Mouse (Mus musculus) MEL (cell line): Measurements from ENCODE around the gene 4930512M02Rik. TPM values are rescaled to one million over a fixed set of nuclear protein-coding genes. Genes with fewer than 3 reads are reported as not detected.
A peak's percentile ranks its signal among the peaks of the same experiment; 100 is the strongest.

Source experiments
- DNase-seq: peaks from one replicate; pipeline ENCODE4 v3.0.0; 2011; ENCODE audit warnings: low read depth, low spot score
- H3K27ac ChIP-seq: 2 replicates; pipeline ENCODE4 v1.5.1; 2012; ENCODE audit warnings: low read depth, mild to moderate bottlenecking, control low read depth, low read length, moderate library complexity; ENCODE audit not compliant: control insufficient read depth
- H3K27me3 ChIP-seq, 2 experiments: fragments of 150-350 bp in 1 of 2; sonication (generic) in 1 of 2; 2 replicates each; pipeline ENCODE4 v1.6.1; 2012; ENCODE audit warnings: low read length in 2 of 2, mild to moderate bottlenecking in 2 of 2, improper control_type of control experiment in 1 of 2, moderate library complexity in 1 of 2; ENCODE audit not compliant: insufficient read depth in 2 of 2, control insufficient read depth in 1 of 2
- H3K36me3 ChIP-seq, 2 experiments: 2 replicates each; pipeline ENCODE4 v1.6.1; 2012 to 2014; ENCODE audit warnings: low read length in 2 of 2, improper control_type of control experiment in 1 of 2, inconsistent platforms in 1 of 2, mild to moderate bottlenecking in 1 of 2; ENCODE audit not compliant: insufficient read depth in 2 of 2, control insufficient read depth in 1 of 2
- H3K4me1 ChIP-seq, 2 experiments: fragments of 150-350 bp in 1 of 2; sonication (generic) in 1 of 2; 2 replicates each; pipeline ENCODE4 v1.6.1; 2012; ENCODE audit warnings: low read length in 2 of 2, improper control_type of control experiment in 1 of 2, mild to moderate bottlenecking in 1 of 2; ENCODE audit not compliant: insufficient read depth in 2 of 2, control insufficient read depth in 1 of 2
- H3K4me3 ChIP-seq, 2 experiments: fragments of 150-350 bp in 1 of 2; sonication (generic) in 1 of 2; 2 replicates each; pipeline ENCODE4 v1.5.1; 2012; ENCODE audit warnings: low read depth in 2 of 2, low read length in 2 of 2, mild to moderate bottlenecking in 2 of 2, moderate library complexity in 2 of 2, control low read depth in 1 of 2, improper control_type of control experiment in 1 of 2; ENCODE audit not compliant: control insufficient read depth in 1 of 2, insufficient read depth in 1 of 2
- H3K79me2 ChIP-seq: 2 replicates; pipeline ENCODE4 v1.6.1; 2012; ENCODE audit warnings: mild to moderate bottlenecking, low read length, moderate library complexity; ENCODE audit not compliant: control insufficient read depth, poor library complexity, insufficient read depth
- H3K9ac ChIP-seq: 2 replicates; pipeline ENCODE4 v1.6.1; 2012; ENCODE audit warnings: low read depth, mild to moderate bottlenecking, control low read depth, low read length, moderate library complexity; ENCODE audit not compliant: control insufficient read depth, poor library complexity, severe bottlenecking
- H3K9me3 ChIP-seq: fragments of 150-350 bp; sonication (generic); replicated peaks from 2 replicates; pipeline ENCODE4 v1.6.1; 2012; ENCODE audit warnings: mild to moderate bottlenecking, low read length, improper control_type of control experiment, moderate library complexity; ENCODE audit not compliant: insufficient read depth
- BHLHE40 ChIP-seq: IDR thresholded peaks from 2 replicates; pipeline ENCODE4 v1.6.1; 2012; ENCODE audit warnings: low read depth, mild to moderate bottlenecking, inconsistent platforms, low read length, improper control_type of control experiment, borderline replicate concordance
- CHD2 ChIP-seq: IDR thresholded peaks from 2 replicates; pipeline ENCODE4 v1.6.1; 2011; ENCODE audit warnings: low read length, improper control_type of control experiment
- ELF1 ChIP-seq: IDR thresholded peaks from 2 replicates; pipeline ENCODE4 v1.6.1; 2014; ENCODE audit warnings: low read depth, mild to moderate bottlenecking, inconsistent platforms, low read length, improper control_type of control experiment, moderate library complexity
- EP300 ChIP-seq, 2 experiments: IDR thresholded peaks; 2 replicates each; pipeline ENCODE4 v1.6.1; 2011; ENCODE audit warnings: improper control_type of control experiment in 2 of 2, low read length in 2 of 2, low read depth in 1 of 2, mild to moderate bottlenecking in 1 of 2
- ETS1 ChIP-seq: IDR thresholded peaks from 2 replicates; pipeline ENCODE4 v1.6.1; 2012; ENCODE audit warnings: low read depth, mild to moderate bottlenecking, inconsistent platforms, low read length, improper control_type of control experiment, moderate library complexity
- GABPA ChIP-seq: IDR thresholded peaks from 2 replicates; pipeline ENCODE4 v1.6.1; 2012; ENCODE audit warnings: low read depth, mild to moderate bottlenecking, inconsistent platforms, low read length, improper control_type of control experiment, moderate library complexity
- GATA1 ChIP-seq: IDR thresholded peaks from 2 replicates; pipeline ENCODE4 v1.6.1; 2011; ENCODE audit warnings: low read depth, low read length, improper control_type of control experiment
- HCFC1 ChIP-seq: IDR thresholded peaks from 2 replicates; pipeline ENCODE4 v1.6.1; 2012; ENCODE audit warnings: low read depth, mild to moderate bottlenecking, inconsistent platforms, low read length, improper control_type of control experiment, moderate library complexity
- JUND ChIP-seq: IDR thresholded peaks from 2 replicates; pipeline ENCODE4 v1.6.1; 2011; ENCODE audit warnings: low read depth, mild to moderate bottlenecking, improper control_type of control experiment, low read length
- KAT2A ChIP-seq: conservative IDR thresholded peaks from 2 replicates; pipeline ENCODE4 v1.6.1; 2012; ENCODE audit warnings: low read depth, low read length, improper control_type of control experiment, inconsistent platforms
- MAFK ChIP-seq: IDR thresholded peaks from 2 replicates; pipeline ENCODE4 v1.6.1; 2011; ENCODE audit warnings: low read depth, mild to moderate bottlenecking, low read length, improper control_type of control experiment, borderline replicate concordance
- MAX ChIP-seq: IDR thresholded peaks from 2 replicates; pipeline ENCODE4 v1.6.1; 2011; ENCODE audit warnings: low read length, improper control_type of control experiment
- MAZ ChIP-seq: IDR thresholded peaks from 2 replicates; pipeline ENCODE4 v1.6.1; 2012; ENCODE audit warnings: low read depth, mild to moderate bottlenecking, inconsistent platforms, low read length, improper control_type of control experiment
- MEF2A ChIP-seq: IDR thresholded peaks from 2 replicates; pipeline ENCODE4 v1.6.1; 2014; ENCODE audit warnings: low read depth, mild to moderate bottlenecking, inconsistent platforms, low read length, improper control_type of control experiment; ENCODE audit not compliant: poor library complexity, insufficient replicate concordance, severe bottlenecking; ENCODE audit errors: extremely low read depth
- MYB ChIP-seq: IDR thresholded peaks from 2 replicates; pipeline ENCODE4 v1.6.1; 2011; ENCODE audit warnings: mild to moderate bottlenecking, low read depth, low read length, improper control_type of control experiment
- MYC ChIP-seq: IDR thresholded peaks from 2 replicates; pipeline ENCODE4 v1.6.1; 2011; ENCODE audit warnings: low read depth, mild to moderate bottlenecking, low read length, improper control_type of control experiment, moderate library complexity
- NELFE ChIP-seq: IDR thresholded peaks from 2 replicates; pipeline ENCODE4 v1.6.1; 2011; ENCODE audit warnings: low read depth, low read length, improper control_type of control experiment
- NRF1 ChIP-seq: IDR thresholded peaks from 2 replicates; pipeline ENCODE4 v1.6.1; 2014; ENCODE audit warnings: low read depth, mild to moderate bottlenecking, inconsistent platforms, low read length, improper control_type of control experiment, moderate library complexity; ENCODE audit not compliant: poor library complexity, insufficient read depth, severe bottlenecking
- POLR2AphosphoS2 ChIP-seq: IDR thresholded peaks from 2 replicates; pipeline ENCODE4 v1.6.1; 2011; ENCODE audit warnings: low read length, improper control_type of control experiment
- POLR2AphosphoS5 ChIP-seq: IDR thresholded peaks from 2 replicates; pipeline ENCODE4 v1.6.1; 2012; ENCODE audit warnings: low read depth, borderline replicate concordance, mild to moderate bottlenecking, inconsistent platforms, low read length, moderate library complexity, mixed read lengths
- RAD21 ChIP-seq: IDR thresholded peaks from 2 replicates; pipeline ENCODE4 v1.6.1; 2011; ENCODE audit warnings: mild to moderate bottlenecking, low read depth, low read length, improper control_type of control experiment
- RCOR1 ChIP-seq: IDR thresholded peaks from 2 replicates; pipeline ENCODE4 v1.6.1; 2012; ENCODE audit warnings: low read depth, mild to moderate bottlenecking, inconsistent platforms, low read length, improper control_type of control experiment
- SIN3A ChIP-seq: IDR thresholded peaks from 2 replicates; pipeline ENCODE4 v1.6.1; 2012; ENCODE audit warnings: low read length, improper control_type of control experiment, inconsistent platforms
- SMC3 ChIP-seq: IDR thresholded peaks from 2 replicates; pipeline ENCODE4 v1.6.1; 2011; ENCODE audit warnings: low read depth, low read length, improper control_type of control experiment
- TAL1 ChIP-seq: IDR thresholded peaks from 2 replicates; pipeline ENCODE4 v1.6.1; 2012; ENCODE audit warnings: mild to moderate bottlenecking, inconsistent platforms, low read length, moderate library complexity, mixed read lengths
- TBP ChIP-seq: IDR thresholded peaks from 2 replicates; pipeline ENCODE4 v1.8.0; 2011; ENCODE audit warnings: low read depth, low read length, improper control_type of control experiment
- TCF12 ChIP-seq: IDR thresholded peaks from 2 replicates; pipeline ENCODE4 v1.6.1; 2014; ENCODE audit warnings: low read depth, mild to moderate bottlenecking, inconsistent platforms, low read length, improper control_type of control experiment, moderate library complexity
- UBTF ChIP-seq: IDR thresholded peaks from 2 replicates; pipeline ENCODE4 v1.6.1; 2012; ENCODE audit warnings: low read depth, mild to moderate bottlenecking, inconsistent platforms, low read length, improper control_type of control experiment, moderate library complexity, borderline replicate concordance; ENCODE audit not compliant: insufficient read depth
- USF1 ChIP-seq: IDR thresholded peaks from 2 replicates; pipeline ENCODE4 v1.6.1; 2014; ENCODE audit warnings: low read depth, mild to moderate bottlenecking, inconsistent platforms, low read length, improper control_type of control experiment, moderate library complexity
- USF2 ChIP-seq, 2 experiments: IDR thresholded peaks; 2 replicates each; pipeline ENCODE4 v1.6.1; 2011 to 2012; ENCODE audit warnings: improper control_type of control experiment in 2 of 2, low read length in 2 of 2, borderline replicate concordance in 1 of 2, inconsistent platforms in 1 of 2, low read depth in 1 of 2, mild to moderate bottlenecking in 1 of 2; ENCODE audit not compliant: insufficient read depth in 1 of 2
- ZKSCAN1 ChIP-seq: IDR thresholded peaks from 2 replicates; pipeline ENCODE4 v1.6.1; 2012; ENCODE audit warnings: low read depth, mild to moderate bottlenecking, inconsistent platforms, low read length, improper control_type of control experiment, moderate library complexity
- ZMIZ1 ChIP-seq: IDR thresholded peaks from 2 replicates; pipeline ENCODE4 v1.6.1; 2012; ENCODE audit warnings: low read depth, mild to moderate bottlenecking, inconsistent platforms, low read length, improper control_type of control experiment, moderate library complexity
- ZNF384 ChIP-seq: IDR thresholded peaks from 2 replicates; pipeline ENCODE4 v1.6.1; 2012; ENCODE audit warnings: low read depth, mild to moderate bottlenecking, inconsistent platforms, low read length, improper control_type of control experiment
- polyA plus RNA-seq, 2 experiments: library from polyadenylated mRNA; stranded (reverse) in 1 of 2; unstranded in 1 of 2; fragments of >175 nt in 1 of 2; fragments of >200 nt in 1 of 2; gene quantifications; 2 replicates each; pipeline versions ENCODE4 v1.2.1 to v1.2.4; 2012; ENCODE audit warnings: low replicate concordance in 2 of 2, low read depth in 1 of 2; ENCODE audit not compliant: insufficient read length in 2 of 2, insufficient read depth in 1 of 2, missing spikeins in 1 of 2
- total RNA-seq: library from RNA; depleted of rRNA; stranded (reverse); fragments of 300-350 nt; gene quantifications from 2 replicates; pipeline ENCODE4 v1.2.3, GENCODE M21; 2012

The 4930512M02Rik gene
- total and polyA plus RNA-seq, 3 experiments, result not detected

- TF ChIP-seq UBTF, result no peak
- TF ChIP-seq ZMIZ1, result no peak
- TF ChIP-seq NRF1, result no peak
- TF ChIP-seq GABPA, result no peak
- TF ChIP-seq NELFE, result peak; percentile 43
- peak; percentile 66; the same call in 1 of the 2 replicates for TF ChIP-seq TBP
- no peak for TF ChIP-seq MEF2A
- TF ChIP-seq MAZ, result no peak
- no peak for TF ChIP-seq MAX
These were observed 53.9 kb downstream of the 4930512M02Rik start (continued) for GRCm38 (mm10) chr11:11573691-11574090.

GRCm38 (mm10) chr11:11570747-11571146 is 56.9 kb downstream of the 4930512M02Rik start:
- H3K36me3 ChIP-seq, result peaks cover 0 to 62% of the 10 kb centered on the region in 2 experiments; a peak in 2 of 4 replicates
- peak overlapping the region; percentile 83 for H3K27ac ChIP-seq
- H3K4me3 ChIP-seq, result peak overlapping the region in 1 of 2 experiments; percentile 4; a peak in 1 of 4 replicates
- peaks cover 44 to 50% of the 10 kb centered on the region in 2 experiments for H3K4me1 ChIP-seq
- H3K79me2 ChIP-seq, result no peaks in the 10 kb centered on the region; the same call in 1 of the 2 replicates
- no peaks in the 10 kb centered on the region for H3K9me3 ChIP-seq
- H3K9ac ChIP-seq, result peak overlapping the region; percentile 48
- H3K27me3 ChIP-seq, result no peaks in the 10 kb centered on the region
- peak; percentile 81 for DNase-seq
- TF ChIP-seq EP300 (IDR thresholded peaks at IDR 0.05; ENCODE audit: low read depth in 1 of 2, low read length in 2 of 2) (peak; percentile 89 to 91), RAD21 (no peak), USF1 (no peak), NRF1 (no peak), ZNF384 (no peak), CHD2 (no peak), TAL1 (peak; percentile 77), MAFK (0 out of 2 replicates have a peak, but pooled peaks have one; percentile 45), ELF1 (no peak), BHLHE40 (peak; percentile 57; the same call in 1 of the 2 replicates), GABPA (no peak), USF2 (IDR thresholded peaks at IDR 0.05; ENCODE audit: borderline replicate concordance in 1 of 2, insufficient read depth in 1 of 2, low read depth in 1 of 2, low read length in 2 of 2) (no peak), UBTF (no peak), MYC (peak; percentile 69; the same call in 1 of the 2 replicates), KAT2A (no peak), GATA1 (peak; percentile 97), ZMIZ1 (no peak), POLR2AphosphoS5 (no peak), ZKSCAN1 (no peak), JUND (0 out of 2 replicates have a peak, but pooled peaks have one; percentile 55), POLR2AphosphoS2 (no peak), SMC3 (no peak), SIN3A (peak; percentile 75), TBP (peak; percentile 47; the same call in 1 of the 2 replicates), ETS1 (peak; percentile 93), MYB (0 out of 2 replicates have a peak, but pooled peaks have one; percentile 55), HCFC1 (no peak), TCF12 (peak; percentile 91), RCOR1 (peak; percentile 70)
